Comparison of ENCODE assay signal across 24 mouse cellular contexts in the genomic region with DNA sequence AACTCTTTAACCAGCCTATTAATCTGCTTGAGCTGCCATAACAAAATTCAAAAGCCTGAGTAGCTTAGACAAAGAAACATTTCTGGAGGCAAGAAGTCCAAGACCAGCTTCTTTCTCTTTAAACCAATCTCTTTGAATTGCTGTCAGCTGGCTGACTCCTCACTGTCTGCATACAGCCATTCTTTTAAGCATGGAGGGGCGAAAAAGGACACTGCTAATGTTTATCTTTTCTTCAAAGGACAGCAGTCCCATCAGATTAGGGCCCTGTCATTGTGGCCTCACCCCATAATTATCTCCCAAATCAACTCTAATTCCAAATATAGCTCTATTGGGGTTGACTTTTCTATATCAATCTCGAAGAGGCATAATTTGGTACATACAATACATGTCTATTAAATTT.
"Had no signal": no experiment of that assay in that cellular context is flagged by ENCODE, and none has a peak within 500 bp of the region (broad histone marks: within the 10 kb centered on the region; RNA-seq: fewer than 3 reads in every experiment).

No protein-coding gene starts in this region.

- H3K4me2 ChIP-seq: heart, embryonic 12.5 days; hindbrain, embryonic 12.5 days; hindbrain, embryonic 14.5 days; intestine, embryonic 15.5 days; limb, embryonic 13.5 days; limb, embryonic 15.5 days had no signal

- ATAC-seq: hindbrain, embryonic 16.5 days; inflammation-experienced regulatory T-cells, adult 6 months; intestine, embryonic 15.5 days; intestine, postnatal 0 days had no signal

- H3K9me3 ChIP-seq: heart, embryonic 12.5 days; hindbrain, embryonic 10.5 days; hindbrain, embryonic 12.5 days; intestine, embryonic 15.5 days; limb, embryonic 13.5 days; limb, embryonic 15.5 days had no signal

- H3K9ac ChIP-seq: heart, embryonic 12.5 days; hindbrain, embryonic 12.5 days; hindbrain, embryonic 14.5 days; intestine, embryonic 15.5 days; limb, embryonic 13.5 days; limb, embryonic 15.5 days had no signal

- DNase-seq: gastrocnemius, postnatal 14 days; gastrocnemius, postnatal 36 days; heart, adult 11 months; heart, adult 2 months; heart, postnatal 10 days; heart, postnatal 4 days; kidney, adult 18-20 months; kidney, adult 8-10 months; kidney, postnatal 10 days; kidney, postnatal 25 days; kidney, postnatal 4 days; layer of hippocampus, postnatal 36 days; left cerebral cortex, postnatal 4 days had no signal

- H3K36me3 ChIP-seq: heart, embryonic 12.5 days; hindbrain, embryonic 10.5 days; hindbrain, embryonic 12.5 days; intestine, embryonic 15.5 days; limb, embryonic 13.5 days; limb, embryonic 15.5 days had no signal

- H3K4me1 ChIP-seq: heart, embryonic 12.5 days; hindbrain, embryonic 10.5 days; hindbrain, embryonic 12.5 days; intestine, embryonic 15.5 days; limb, embryonic 13.5 days; limb, embryonic 15.5 days had no signal

- H3K27ac ChIP-seq: heart, adult 2 months; hindbrain, embryonic 10.5 days; hindbrain, embryonic 12.5 days; hindbrain, embryonic 14.5 days; intestine, embryonic 15.5 days; layer of hippocampus, adult 2 months; limb, embryonic 13.5 days; limb, embryonic 15.5 days had no signal

- H3K27me3 ChIP-seq: heart, embryonic 12.5 days; hindbrain, embryonic 12.5 days; intestine, embryonic 15.5 days; limb, embryonic 13.5 days; limb, embryonic 15.5 days had no signal

- H3K4me3 ChIP-seq: heart, adult 2 months; heart, embryonic 12.5 days; hindbrain, embryonic 10.5 days; hindbrain, embryonic 12.5 days; intestine, embryonic 15.5 days; layer of hippocampus, adult 2 months; limb, embryonic 13.5 days; limb, embryonic 15.5 days had no signal
